Mouse (Mus musculus): ENCODE results near the gene Abcc2. TPM values are rescaled to one million over a fixed set of nuclear protein-coding genes. Genes with fewer than 3 reads are reported as not detected.

Gene Abcc2
- polyA plus RNA-seq, 1 experiment: 0.75 TPM

GRCm38 (mm10) chr19:43770584-43770983 lies 11.4 kb upstream of the Abcc2 start:
- Histone ChIP-seq H3K4me1 (ENCODE audit: control insufficient read depth, insufficient read depth, low read length) (no peaks in the 10 kb centered on the region; the same call in 1 of the 2 replicates), H3K4me3 (replicated peaks; ENCODE audit: control insufficient read depth, low read depth, low read length) (no peak overlapping the region), H3K27ac (ENCODE audit: control insufficient read depth, insufficient read depth, low read depth, low read length, poor library complexity) (no peak overlapping the region)
- 13% methylated on average over 4 of the region's 4 CpGs for WGBS
- TF ChIP-seq CTCF (IDR thresholded peaks at IDR 0.05; ENCODE audit: control insufficient read depth, insufficient read depth, low read length) (no peak), POLR2A (IDR thresholded peaks at IDR 0.05; ENCODE audit: borderline replicate concordance, control insufficient read depth, low read depth, low read length) (no peak)

DNA sequence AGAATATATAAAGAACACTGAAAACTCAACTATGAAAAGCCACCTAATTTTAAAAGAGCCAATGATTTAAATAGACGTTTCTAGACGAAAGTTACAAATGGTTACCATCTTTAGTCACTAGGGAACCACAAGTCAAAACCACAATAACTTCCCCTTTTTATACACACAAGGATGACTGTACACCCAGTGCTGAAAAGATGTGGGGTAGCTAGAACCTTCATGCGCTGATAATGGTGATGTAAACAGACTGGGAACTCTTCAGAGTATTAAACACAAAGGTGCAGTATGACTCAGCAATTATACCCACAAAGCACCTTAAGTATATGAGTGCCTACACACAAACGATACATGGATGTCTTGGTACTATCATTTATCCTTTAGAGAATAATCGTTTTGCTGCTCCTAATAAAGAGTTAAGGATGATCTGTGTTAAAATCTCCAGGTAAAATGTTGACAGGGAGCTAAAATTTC lies 10.5 kb upstream of the Abcc2 start:
- TF ChIP-seq POLR2A (IDR thresholded peaks at IDR 0.05; ENCODE audit: borderline replicate concordance, control insufficient read depth, low read depth, low read length) (no peak), CTCF (IDR thresholded peaks at IDR 0.05; ENCODE audit: control insufficient read depth, insufficient read depth, low read length) (no peak)

DNA sequence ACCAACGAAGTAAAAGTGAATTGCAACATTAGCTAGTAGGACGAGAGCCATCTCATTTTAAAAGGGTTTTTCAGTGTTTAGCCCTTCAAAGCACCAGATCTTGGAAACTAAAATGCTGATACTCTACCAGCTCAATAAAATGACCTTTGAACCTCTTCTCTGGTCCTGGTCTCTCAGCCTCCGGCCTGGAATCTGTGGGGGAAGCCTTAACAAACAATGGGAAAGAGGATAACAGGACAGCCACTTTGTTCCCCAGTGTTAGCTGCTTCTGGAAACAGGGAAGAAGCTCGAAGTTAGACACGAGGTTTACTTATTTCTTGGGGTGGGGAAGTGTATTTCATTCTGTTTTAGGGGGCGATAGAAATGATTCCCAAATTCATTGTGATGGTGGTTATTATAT lies 9.7 kb upstream of the Abcc2 start:
- Histone ChIP-seq H3K4me3 (replicated peaks; ENCODE audit: control insufficient read depth, low read depth, low read length) (no peak overlapping the region), H3K4me1 (ENCODE audit: control insufficient read depth, insufficient read depth, low read length) (no peaks in the 10 kb centered on the region; the same call in 1 of the 2 replicates), H3K27ac (ENCODE audit: control insufficient read depth, insufficient read depth, low read depth, low read length, poor library complexity) (no peak overlapping the region)
- 73% methylated on average over 6 of the region's 6 CpGs for WGBS
- TF ChIP-seq CTCF (IDR thresholded peaks at IDR 0.05; ENCODE audit: control insufficient read depth, insufficient read depth, low read length): no peak
- no peak for TF ChIP-seq POLR2A (IDR thresholded peaks at IDR 0.05; ENCODE audit: borderline replicate concordance, control insufficient read depth, low read depth, low read length)

More for the DNA sequence above, 10.5 kb upstream of the Abcc2 start:
- no peaks in the 10 kb centered on the region; the same call in 1 of the 2 replicates for H3K4me1 ChIP-seq (ENCODE audit: control insufficient read depth, insufficient read depth, low read length)
- no peak overlapping the region for H3K27ac ChIP-seq (ENCODE audit: control insufficient read depth, insufficient read depth, low read depth, low read length, poor library complexity)
- H3K4me3 ChIP-seq (replicated peaks; ENCODE audit: control insufficient read depth, low read depth, low read length): no peak overlapping the region
- 11% methylated on average over 5 of the region's 5 CpGs for WGBS

GRCm38 (mm10) chr19:43775433-43775832 lies 6.6 kb upstream of the Abcc2 start:
- Histone ChIP-seq H3K27ac (ENCODE audit: control insufficient read depth, insufficient read depth, low read depth, low read length, poor library complexity) (no peak overlapping the region), H3K4me3 (replicated peaks; ENCODE audit: control insufficient read depth, low read depth, low read length) (no peak overlapping the region), H3K4me1 (ENCODE audit: control insufficient read depth, insufficient read depth, low read length) (no peaks in the 10 kb centered on the region)
- WGBS: 55% methylated on average over 10 of the region's 10 CpGs
- no peak for TF ChIP-seq POLR2A (IDR thresholded peaks at IDR 0.05; ENCODE audit: borderline replicate concordance, control insufficient read depth, low read depth, low read length)
- no peak for TF ChIP-seq CTCF (IDR thresholded peaks at IDR 0.05; ENCODE audit: control insufficient read depth, insufficient read depth, low read length)

GRCm38 (mm10) chr19:43776561-43776960 lies 5.4 kb upstream of the Abcc2 start:
- TF ChIP-seq POLR2A (IDR thresholded peaks at IDR 0.05; ENCODE audit: borderline replicate concordance, control insufficient read depth, low read depth, low read length) (no peak), CTCF (IDR thresholded peaks at IDR 0.05; ENCODE audit: control insufficient read depth, insufficient read depth, low read length) (no peak)
- WGBS: 80% methylated on average over 4 of the region's 4 CpGs

GRCm38 (mm10) chr19:43777308-43777707 lies 4.7 kb upstream of the Abcc2 start:
- 66% methylated on average over 2 of the region's 2 CpGs for WGBS
- Histone ChIP-seq H3K27ac (ENCODE audit: control insufficient read depth, insufficient read depth, low read depth, low read length, poor library complexity) (no peak overlapping the region), H3K4me1 (ENCODE audit: control insufficient read depth, insufficient read depth, low read length) (no peaks in the 10 kb centered on the region)

More at GRCm38 (mm10) chr19:43776561-43776960, 5.4 kb upstream of the Abcc2 start:
- H3K27ac ChIP-seq (ENCODE audit: control insufficient read depth, insufficient read depth, low read depth, low read length, poor library complexity): no peak overlapping the region
- H3K4me1 ChIP-seq (ENCODE audit: control insufficient read depth, insufficient read depth, low read length): no peaks in the 10 kb centered on the region
- no peak overlapping the region for H3K4me3 ChIP-seq (replicated peaks; ENCODE audit: control insufficient read depth, low read depth, low read length)

GRCm38 (mm10) chr19:43780391-43780790 lies 1.6 kb upstream of the Abcc2 start:
- Histone ChIP-seq H3K27ac (ENCODE audit: control insufficient read depth, insufficient read depth, low read depth, low read length, poor library complexity) (no peak overlapping the region), H3K4me3 (replicated peaks; ENCODE audit: control insufficient read depth, low read depth, low read length) (no peak overlapping the region), H3K4me1 (ENCODE audit: control insufficient read depth, insufficient read depth, low read length) (no peaks in the 10 kb centered on the region)
- WGBS: 37% methylated on average over 5 of the region's 5 CpGs
- no peak for TF ChIP-seq POLR2A (IDR thresholded peaks at IDR 0.05; ENCODE audit: borderline replicate concordance, control insufficient read depth, low read depth, low read length)
- TF ChIP-seq CTCF (IDR thresholded peaks at IDR 0.05; ENCODE audit: control insufficient read depth, insufficient read depth, low read length): no peak

More at GRCm38 (mm10) chr19:43777308-43777707, 4.7 kb upstream of the Abcc2 start:
- H3K4me3 ChIP-seq (replicated peaks; ENCODE audit: control insufficient read depth, low read depth, low read length): no peak overlapping the region
- no peak for TF ChIP-seq CTCF (IDR thresholded peaks at IDR 0.05; ENCODE audit: control insufficient read depth, insufficient read depth, low read length)
- no peak for TF ChIP-seq POLR2A (IDR thresholded peaks at IDR 0.05; ENCODE audit: borderline replicate concordance, control insufficient read depth, low read depth, low read length)

GRCm38 (mm10) chr19:43784761-43785160 lies 2.8 kb downstream of the Abcc2 start:
- H3K27ac ChIP-seq (ENCODE audit: control insufficient read depth, insufficient read depth, low read depth, low read length, poor library complexity): no peak overlapping the region
- TF ChIP-seq CTCF (IDR thresholded peaks at IDR 0.05; ENCODE audit: control insufficient read depth, insufficient read depth, low read length) (no peak), POLR2A (IDR thresholded peaks at IDR 0.05; ENCODE audit: borderline replicate concordance, control insufficient read depth, low read depth, low read length) (no peak)
- 22% methylated on average over 8 of the region's 8 CpGs for WGBS
- H3K4me1 ChIP-seq (ENCODE audit: control insufficient read depth, insufficient read depth, low read length): peaks cover 1% of the 10 kb centered on the region; the same call in 1 of the 2 replicates
- H3K4me3 ChIP-seq (replicated peaks; ENCODE audit: control insufficient read depth, low read depth, low read length): no peak overlapping the region

Data from bone marrow, adult 2 months (tissue).